Mouse (Mus musculus): ENCODE results near the gene Zfp157. TPM values are rescaled to one million over a fixed set of nuclear protein-coding genes. Genes with fewer than 3 reads are reported as not detected.
A peak's percentile ranks its signal among the peaks of the same experiment; 100 is the strongest.
"Not testable (repeated sequence)": the region's sequence is repeated elsewhere in the genome, so short reads cannot be mapped to it uniquely, and the experiment has no call there.

The Zfp157 gene
- 1 to 10 TPM; 2.1 to 2.9 TPM for total RNA-seq (2021)
- long read RNA-seq, experiment 1, result 0 reads
- long read RNA-seq, experiment 2, result 0 reads

GRCm38 (mm10) chr5:138441286-138442194 lies at the start of gene Zfp157:
Gene Zfp157, plus strand, starts transcription at chr5:138441468.
- DNase-seq, result peak; percentile 87

- DNase-seq, result no peak
Observed at GRCm38 (mm10) chr5:138397795-138398337, 43.4 kb upstream of the Zfp157 start.

GRCm38 (mm10) chr5:138400431-138400830 lies 40.8 kb upstream of the Zfp157 start:
- not testable (repeated sequence) for DNase-seq

- DNase-seq, result no peak
Observed at GRCm38 (mm10) chr5:138458371-138458770, 17.1 kb downstream of the Zfp157 start.

- no peak for DNase-seq
Observed at GRCm38 (mm10) chr5:138459107-138459506, 17.8 kb downstream of the Zfp157 start.

- DNase-seq, result no peak
Observed at GRCm38 (mm10) chr5:138473601-138474000, 32.3 kb downstream of the Zfp157 start.

- DNase-seq, result not testable (repeated sequence)
Observed at GRCm38 (mm10) chr5:138504548-138504947, 63.3 kb downstream of the Zfp157 start.

Other genes starting within 250 kb of the Zfp157 start
- 1 to 10 TPM; 1.6 to 2.1 TPM for gene Mblac1, start 247.2 kb upstream of the Zfp157 start, total RNA-seq (2021)
- gene Nxpe5, start 215.6 kb upstream of the Zfp157 start, total RNA-seq (2021), result under 1 TPM; 0.40 to 0.54 TPM
- 10 to 100 TPM; 48.3 to 50.8 TPM for gene Lamtor4, start 186.0 kb upstream of the Zfp157 start, total RNA-seq (2021)
- gene BC037034, start 177.4 kb upstream of the Zfp157 start, total RNA-seq (2021), result 1 to 10 TPM; 2.6 to 3.0 TPM
- under 1 TPM; 0.19 to 0.41 TPM for gene Gal3st4, start 168.6 kb upstream of the Zfp157 start, total RNA-seq (2021)
- not detected for gene Gm43720, start 161.5 kb upstream of the Zfp157 start, total RNA-seq (2021)
- under 1 TPM in 1 of 2 experiments, not detected in 1; 0.27 TPM for gene Gpc2, start 161.5 kb upstream of the Zfp157 start, total RNA-seq (2021)
- under 1 TPM in 1 of 2 experiments, not detected in 1; 0.19 TPM for gene Stag3, start 161.2 kb upstream of the Zfp157 start, total RNA-seq (2021)
- gene Pvrig, start 99.5 kb upstream of the Zfp157 start, total RNA-seq (2021), result not detected
- not detected for gene 1700123K08Rik, start 123.2 kb downstream of the Zfp157 start, total RNA-seq (2021)
- 10 to 100 TPM; 10.7 to 11.5 TPM for gene Zfp68, start 178.3 kb downstream of the Zfp157 start, total RNA-seq (2021)
- 1 to 10 TPM; 2.5 to 2.6 TPM for gene A430033K04Rik, start 181.4 kb downstream of the Zfp157 start, total RNA-seq (2021)

All from gastrocnemius, postnatal 25 days (tissue).